Mouse (Mus musculus) cortical plate, adult 2 months (tissue): ENCODE results near the gene Dync1i1.

ENCODE experiments used
- CTCF ChIP-seq: fragments of 200-500 bp; IDR thresholded peaks from 2 replicates; pipeline ENCODE4 v1.5.1; 2011; ENCODE audit warnings: mild to moderate bottlenecking, control low read depth, low read length; ENCODE audit not compliant: insufficient read depth; ENCODE audit errors: extremely low read depth
- POLR2A ChIP-seq: fragments of 200-500 bp; IDR thresholded peaks from 2 replicates; pipeline ENCODE4 v1.6.1; 2011; ENCODE audit warnings: mild to moderate bottlenecking, low read length, control low read depth; ENCODE audit not compliant: insufficient read depth; ENCODE audit errors: extremely low read depth

GRCm38 (mm10) chr6:5966806-5967445, 241.5 kb downstream of the Dync1i1 start:
- TF ChIP-seq CTCF (no peak), POLR2A (no peak)
